Mouse (Mus musculus) brown adipose tissue, adult 24 weeks (tissue): ENCODE results near the gene Usp7. TPM values are rescaled to one million over a fixed set of nuclear protein-coding genes. Genes with fewer than 3 reads are reported as not detected.
"Not testable (repeated sequence)": the region's sequence is repeated elsewhere in the genome, so short reads cannot be mapped to it uniquely, and the experiment has no call there.

ENCODE experiments used
- H3K27ac ChIP-seq: fragments of 200-500 bp; replicated peaks from 2 replicates; pipeline ENCODE4 v1.5.1; 2012; ENCODE audit warnings: low read depth, mild to moderate bottlenecking, low read length
- H3K4me1 ChIP-seq: fragments of 200-500 bp; 2 replicates; pipeline ENCODE4 v1.6.1; 2012; ENCODE audit warnings: low read length, mixed read lengths; ENCODE audit not compliant: control insufficient read depth, insufficient read depth, insufficient read length
- H3K4me3 ChIP-seq: fragments of 200-500 bp; 2 replicates; pipeline ENCODE4 v1.5.1; 2012; ENCODE audit warnings: low read depth, mild to moderate bottlenecking, low read length, moderate library complexity; ENCODE audit not compliant: insufficient read depth
- polyA plus RNA-seq: library from polyadenylated mRNA; stranded (reverse); fragments of >200 nt; gene quantifications from 2 replicates; pipeline ENCODE4 v1.2.4, GENCODE M21; 2012; ENCODE audit not compliant: missing spikeins, insufficient read depth, insufficient read length

The Usp7 gene
- polyA plus RNA-seq, 1 experiment: 38.0 TPM

GRCm38 (mm10) chr16:8810399-8811127 lies 18.5 kb upstream of the Usp7 start:
- no peaks in the 10 kb centered on the region for H3K4me1 ChIP-seq
- no peak overlapping the region for H3K4me3 ChIP-seq
- H3K27ac ChIP-seq: no peak overlapping the region

DNA sequence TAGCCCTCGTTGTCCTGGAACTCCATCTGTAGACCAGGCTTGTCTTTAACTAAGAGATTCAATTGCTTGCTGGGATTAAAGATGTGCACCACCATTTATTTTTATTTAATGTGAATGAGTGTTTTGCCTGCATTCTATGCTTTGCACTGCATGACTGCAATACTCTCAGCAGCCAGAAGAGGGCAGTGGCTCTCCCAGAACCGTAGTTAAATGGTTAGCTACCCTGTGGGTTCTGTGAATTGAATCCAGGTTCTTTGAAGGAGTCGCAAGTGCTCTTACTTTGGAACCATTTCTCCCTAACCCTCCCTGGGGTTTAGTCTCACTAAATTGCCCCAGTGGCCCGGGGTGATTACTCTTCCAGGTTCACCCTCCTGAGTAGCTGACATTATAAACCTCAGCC lies 14.6 kb upstream of the Usp7 start:
- H3K27ac ChIP-seq: no peak overlapping the region
- no peaks in the 10 kb centered on the region for H3K4me1 ChIP-seq

DNA sequence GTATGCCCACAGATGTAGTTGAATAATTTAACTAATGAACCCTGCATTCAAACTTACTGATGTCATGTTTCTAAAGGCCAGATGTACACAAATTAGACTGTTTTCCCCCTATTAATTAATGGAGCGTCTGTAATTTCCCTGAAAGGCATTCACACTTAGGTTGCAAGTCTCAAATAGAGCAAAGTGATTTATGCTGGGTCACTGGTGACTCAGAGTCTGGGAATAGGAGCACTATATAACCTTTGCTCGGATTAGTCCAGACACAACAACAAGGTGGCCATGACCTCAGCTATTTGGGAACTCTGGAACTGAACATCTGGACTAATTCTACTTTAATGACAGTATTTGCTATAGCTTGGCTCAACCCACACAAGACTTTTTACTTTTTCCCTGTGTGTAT lies 3.8 kb upstream of the Usp7 start:
- no peak overlapping the region for H3K27ac ChIP-seq
- H3K4me3 ChIP-seq: no peak overlapping the region
- no peaks in the 10 kb centered on the region for H3K4me1 ChIP-seq

More for the DNA sequence above, 14.6 kb upstream of the Usp7 start:
- no peak overlapping the region for H3K4me3 ChIP-seq

DNA sequence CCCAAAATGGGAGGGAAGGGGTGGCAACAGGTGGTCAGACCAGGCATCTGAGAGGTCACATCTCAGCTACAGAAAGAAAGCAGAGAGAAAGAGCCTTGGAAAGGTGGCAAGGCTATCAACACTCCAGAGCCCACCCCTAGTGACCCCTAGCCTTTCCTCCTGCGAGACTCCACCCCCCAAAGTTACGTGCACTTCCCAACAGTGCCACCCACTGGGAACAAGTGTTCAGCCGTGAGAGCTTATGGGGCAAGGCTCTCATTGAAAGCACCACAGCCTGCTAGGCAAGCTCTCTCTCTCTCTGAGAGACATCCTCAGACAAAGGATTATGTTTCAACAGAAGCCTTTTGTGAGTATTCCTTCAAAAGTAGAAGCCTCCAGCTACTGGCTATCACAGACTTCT lies 2.8 kb upstream of the Usp7 start:
- no peak overlapping the region for H3K4me3 ChIP-seq
- H3K4me1 ChIP-seq: no peaks in the 10 kb centered on the region
- no peak overlapping the region for H3K27ac ChIP-seq

DNA sequence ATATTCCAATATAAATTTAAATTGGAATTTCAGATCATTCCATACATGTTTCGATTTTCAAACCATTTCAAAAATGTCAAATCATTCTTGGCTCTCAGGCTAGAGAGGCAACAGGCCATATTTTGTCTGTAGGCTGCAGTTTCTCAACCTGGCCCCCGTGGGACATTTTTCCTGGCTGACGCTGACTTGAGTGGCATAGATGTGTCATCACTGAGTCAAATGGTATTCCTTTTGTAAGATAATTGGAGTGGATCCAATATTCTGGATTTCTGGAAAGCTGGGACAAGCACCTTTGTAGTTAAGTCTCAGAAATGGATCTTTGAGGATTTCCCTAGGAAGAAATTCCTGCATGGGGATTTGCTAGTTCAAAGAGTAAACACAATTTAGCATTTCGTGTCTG lies 1.2 kb downstream of the Usp7 start:
- H3K4me3 ChIP-seq: no peak overlapping the region
- no peak overlapping the region for H3K27ac ChIP-seq
- no peaks in the 10 kb centered on the region for H3K4me1 ChIP-seq

DNA sequence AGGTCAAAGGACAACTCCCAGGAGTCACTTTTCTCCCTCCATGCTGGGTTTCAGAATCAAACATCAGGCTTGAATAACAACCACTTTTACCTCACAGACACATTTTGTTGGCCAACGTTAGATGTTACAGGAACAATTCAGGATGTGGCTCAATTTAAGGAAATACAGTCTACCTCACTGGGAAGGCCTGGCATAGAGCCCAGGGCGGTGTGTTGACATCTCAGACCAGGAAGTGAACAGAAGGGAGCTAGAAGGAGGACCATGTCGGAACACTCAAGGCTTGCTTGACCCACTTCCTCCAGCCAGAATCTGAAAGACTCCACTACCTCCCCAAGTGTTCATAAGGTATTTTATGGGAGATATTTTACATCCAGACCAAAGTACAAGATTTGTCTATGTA lies 7.4 kb downstream of the Usp7 start:
- Histone ChIP-seq H3K27ac (no peak overlapping the region), H3K4me1 (no peaks in the 10 kb centered on the region), H3K4me3 (no peak overlapping the region)

DNA sequence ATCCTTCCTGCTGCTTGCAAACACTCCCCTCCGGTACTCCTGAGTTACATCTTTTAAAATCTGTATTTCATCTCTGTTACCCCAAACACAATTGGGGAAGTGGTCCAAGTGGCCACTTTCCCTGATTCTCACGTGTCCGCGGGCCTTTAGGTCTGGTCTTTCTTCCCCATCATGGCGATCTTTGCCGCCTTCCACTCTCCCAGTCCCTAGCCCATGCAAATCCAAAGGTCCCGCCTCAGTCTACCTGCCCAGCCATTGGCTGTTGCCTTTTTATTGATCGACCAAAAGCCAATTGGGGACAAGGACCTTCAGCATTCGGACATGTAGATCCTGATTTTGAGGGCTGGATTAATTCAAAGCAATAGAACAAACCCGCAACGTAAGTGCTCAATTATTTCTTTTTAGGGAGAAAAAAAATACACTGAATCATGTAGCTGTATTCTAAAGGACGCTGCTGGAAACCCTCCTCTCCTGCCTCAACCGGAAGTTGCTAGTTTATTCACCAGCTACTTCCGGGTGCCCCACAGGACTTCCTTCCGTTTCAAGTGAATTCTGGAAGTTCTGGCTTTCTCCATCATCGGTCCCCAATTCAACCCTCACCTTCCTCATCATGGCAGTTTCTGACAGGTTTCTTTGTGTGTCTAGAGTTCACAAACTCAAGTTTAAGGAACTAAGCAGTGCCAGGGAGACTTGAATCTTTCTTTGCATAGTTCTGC lies 8.8 kb downstream of the Usp7 start:
- Histone ChIP-seq H3K27ac (no peak overlapping the region), H3K4me3 (no peak overlapping the region), H3K4me1 (no peaks in the 10 kb centered on the region)

DNA sequence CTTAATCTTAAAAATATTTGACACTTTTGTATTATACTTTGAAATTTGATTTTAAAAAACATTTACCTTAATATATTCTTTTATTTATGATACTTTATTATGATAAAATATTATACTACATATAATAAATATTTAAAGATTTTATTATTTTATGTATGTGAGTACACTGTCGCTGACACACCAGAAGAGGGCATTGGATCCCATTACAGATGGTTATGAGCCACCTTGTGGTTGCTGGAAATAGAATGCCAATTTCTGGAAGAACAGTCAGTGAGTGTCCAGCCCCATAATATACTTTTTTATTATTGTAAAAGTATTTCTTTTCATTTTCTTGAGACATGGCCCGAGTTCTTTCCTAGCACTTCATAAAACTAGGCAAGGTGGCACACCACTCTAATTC lies 10.4 kb downstream of the Usp7 start:
- Histone ChIP-seq H3K27ac (no peak overlapping the region), H3K4me3 (no peak overlapping the region), H3K4me1 (no peaks in the 10 kb centered on the region)

DNA sequence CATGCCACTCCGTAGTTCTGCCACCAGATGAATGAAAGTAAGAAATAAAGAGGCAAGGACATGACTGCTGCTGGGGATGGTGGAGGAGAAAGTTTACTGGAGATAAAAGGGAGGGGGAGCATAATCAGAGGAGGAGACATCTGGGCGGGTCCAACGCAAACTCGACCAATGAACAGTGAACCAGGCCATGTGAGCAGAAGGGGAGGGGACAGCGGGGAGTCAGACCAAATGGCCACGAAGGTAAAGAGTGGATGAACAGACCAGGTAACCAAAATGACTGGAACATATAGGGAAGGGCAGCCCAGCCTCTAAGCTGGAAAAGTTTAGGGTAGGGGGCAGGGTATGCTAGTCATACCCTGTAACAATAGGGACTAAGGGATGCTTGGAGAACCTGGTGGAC lies 10.9 kb downstream of the Usp7 start:
- Histone ChIP-seq H3K27ac (no peak overlapping the region), H3K4me1 (no peaks in the 10 kb centered on the region), H3K4me3 (no peak overlapping the region)

GRCm38 (mm10) chr16:8780187-8780586 lies 11.9 kb downstream of the Usp7 start:
- Histone ChIP-seq H3K4me1 (no peaks in the 10 kb centered on the region), H3K27ac (no peak overlapping the region)

GRCm38 (mm10) chr16:8778697-8779096 lies 13.4 kb downstream of the Usp7 start:
- no peaks in the 10 kb centered on the region for H3K4me1 ChIP-seq
- no peak overlapping the region for H3K27ac ChIP-seq
- H3K4me3 ChIP-seq: no peak overlapping the region

More at GRCm38 (mm10) chr16:8780187-8780586, 11.9 kb downstream of the Usp7 start:
- H3K4me3 ChIP-seq: no peak overlapping the region

DNA sequence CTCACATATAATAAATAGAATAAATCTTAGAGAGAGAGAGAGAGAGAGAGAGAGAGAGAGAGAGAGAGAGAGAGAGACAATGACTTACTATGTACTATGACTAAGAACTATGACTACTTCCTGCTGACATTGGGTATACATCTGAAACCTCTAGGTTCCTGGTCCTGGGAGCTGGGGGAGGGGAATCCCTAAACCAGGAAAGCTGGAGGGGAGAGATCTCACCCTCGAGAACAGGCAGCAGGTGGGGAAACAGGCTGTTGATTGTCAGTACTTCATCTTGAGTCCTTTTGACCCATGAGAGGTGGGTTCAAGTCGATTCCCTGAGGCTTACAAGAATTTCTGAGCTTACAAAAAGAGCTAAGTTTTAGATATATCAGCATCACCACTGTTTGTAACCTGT lies 14.9 kb downstream of the Usp7 start:
- Histone ChIP-seq H3K27ac (no peak overlapping the region), H3K4me3 (no peak overlapping the region), H3K4me1 (no peaks in the 10 kb centered on the region)

DNA sequence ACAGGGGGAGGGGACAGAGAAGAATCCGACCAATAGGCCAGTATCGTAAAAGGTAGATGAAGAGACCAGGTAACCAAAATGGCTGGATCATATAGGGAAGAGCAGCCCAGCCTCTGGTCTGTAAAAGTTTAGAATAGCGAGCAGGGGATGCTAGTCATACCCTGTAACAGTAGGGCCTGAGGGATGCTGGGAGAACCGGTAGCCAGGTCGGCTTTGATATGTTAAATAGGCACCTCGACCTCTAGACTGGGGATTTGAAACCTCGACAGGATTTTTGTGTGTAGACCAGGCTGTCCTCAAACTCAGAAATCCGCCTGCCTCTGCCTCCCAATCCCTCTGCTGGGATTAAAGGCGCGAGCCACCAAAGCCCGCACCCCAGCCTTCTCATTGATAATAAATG lies 15.5 kb downstream of the Usp7 start:
- H3K27ac ChIP-seq: no peak overlapping the region
- H3K4me1 ChIP-seq: no peaks in the 10 kb centered on the region
- no peak overlapping the region for H3K4me3 ChIP-seq

- no peak overlapping the region for H3K4me3 ChIP-seq
- no peak overlapping the region for H3K27ac ChIP-seq
Observed at GRCm38 (mm10) chr16:8771086-8771485, 21.0 kb downstream of the Usp7 start.

GRCm38 (mm10) chr16:8770342-8770741 lies 21.8 kb downstream of the Usp7 start:
- not testable (repeated sequence) for H3K4me1 ChIP-seq, H3K4me3 ChIP-seq, H3K27ac ChIP-seq

More at GRCm38 (mm10) chr16:8771086-8771485, 21.0 kb downstream of the Usp7 start:
- no peaks in the 10 kb centered on the region for H3K4me1 ChIP-seq

DNA sequence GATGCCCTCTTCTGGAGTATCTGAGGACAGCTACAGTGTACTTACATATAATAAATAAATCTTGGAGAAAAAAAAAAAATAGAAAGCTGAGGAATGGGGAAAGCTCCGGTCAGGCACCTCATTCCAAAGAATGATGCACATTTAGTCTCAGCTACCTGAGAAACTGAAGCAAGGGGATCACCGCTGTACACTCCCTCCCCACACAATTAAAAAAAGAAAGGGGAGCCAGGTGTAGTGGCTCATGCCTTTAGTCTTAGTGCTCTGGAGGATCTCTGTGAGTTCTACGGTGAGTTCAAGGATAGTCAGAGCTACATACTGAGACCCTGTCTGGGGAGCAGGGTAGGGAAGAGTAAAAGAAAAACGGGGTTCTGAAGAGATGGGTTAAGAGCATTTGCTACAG lies 22.6 kb downstream of the Usp7 start:
- Histone ChIP-seq H3K4me1 (no peaks in the 10 kb centered on the region), H3K4me3 (no peak overlapping the region), H3K27ac (no peak overlapping the region)
